Mouse (Mus musculus) G1E (cell line): ENCODE measurements around the gene Ltbp1. TPM values are rescaled to one million over a fixed set of nuclear protein-coding genes. Genes with fewer than 3 reads are reported as not detected.

Experiments used
- ATAC-seq: 2 replicates; pipeline ENCODE4 v1.8.0; 2016; ENCODE audit warnings: mild to moderate bottlenecking; ENCODE audit not compliant: insufficient number of reproducible peaks, poor library complexity, low FRiP score, severe bottlenecking; ENCODE audit errors: extremely low read depth
- DNase-seq: peaks from one replicate; pipeline ENCODE4 v3.0.0; 2012; ENCODE audit warnings: low spot score
- H3K27me3 ChIP-seq: 2 replicates; pipeline ENCODE4 v1.6.1; 2012; ENCODE audit warnings: mild to moderate bottlenecking, low read length, inconsistent platforms; ENCODE audit not compliant: insufficient read depth
- H3K36me3 ChIP-seq: replicated peaks from 2 replicates; pipeline ENCODE3; 2012; ENCODE audit warnings: mild to moderate bottlenecking, inconsistent platforms
- H3K4me1 ChIP-seq: 2 replicates; pipeline ENCODE4 v1.6.1; 2012; ENCODE audit warnings: low read depth, low read length, inconsistent platforms, mixed read lengths; ENCODE audit not compliant: insufficient read depth
- H3K4me3 ChIP-seq: 2 replicates; pipeline ENCODE4 v1.5.1; 2012; ENCODE audit warnings: low read depth, mild to moderate bottlenecking, inconsistent platforms, low read length, moderate library complexity, mixed read lengths
- H3K9me3 ChIP-seq: replicated peaks from 2 replicates; pipeline ENCODE4 v1.6.1; 2012; ENCODE audit warnings: inconsistent platforms
- CTCF ChIP-seq: IDR thresholded peaks from 2 replicates; pipeline ENCODE4 v1.5.1; 2012; ENCODE audit warnings: low read depth, low read length, inconsistent platforms, mixed read lengths
- GATA1 ChIP-seq: IDR thresholded peaks from 2 replicates; pipeline ENCODE4 v1.6.1; 2012; ENCODE audit warnings: borderline replicate concordance, low read length, inconsistent platforms, mixed read lengths
- GATA2 ChIP-seq: IDR thresholded peaks from 2 replicates; pipeline ENCODE4 v1.6.1; 2012; ENCODE audit warnings: low read depth, low read length, inconsistent platforms, borderline replicate concordance
- POLR2AphosphoS5 ChIP-seq: IDR thresholded peaks from 2 replicates; pipeline ENCODE4 v1.6.1; 2012; ENCODE audit warnings: low read depth, low read length, inconsistent platforms; ENCODE audit not compliant: insufficient replicate concordance
- TAL1 ChIP-seq: conservative IDR thresholded peaks from 2 replicates; pipeline ENCODE4 v1.6.1; 2012; ENCODE audit warnings: low read depth, low read length, inconsistent platforms, mixed read lengths
- polyA plus RNA-seq: library from polyadenylated mRNA; stranded (reverse); fragments of >175 nt; gene quantifications from 2 replicates; pipeline ENCODE4 v1.2.3, GENCODE M21; 2012
- total RNA-seq, 2 experiments: library from RNA; stranded (forward) in 1 of 2; stranded (reverse) in 1 of 2; fragments of 200-1000 nt in 1 of 2; fragments of >200 nt in 1 of 2; fragmentation: Nextera tagmentation in 1 of 2; gene quantifications; 2 replicates each; pipeline ENCODE4 v1.2.3; 2014 to 2017

The Ltbp1 gene
- total and polyA plus RNA-seq, 3 experiments: 0.05 TPM; not detected in 2

- no peaks in the 10 kb centered on the region for H3K27me3 ChIP-seq
- DNase-seq (no peak), ATAC-seq (no peak)
- no peak overlapping the region for H3K4me3 ChIP-seq
- H3K9me3 ChIP-seq: peaks cover 20% of the 10 kb centered on the region
- no peaks in the 10 kb centered on the region for H3K4me1 ChIP-seq
- no peaks in the 10 kb centered on the region for H3K36me3 ChIP-seq
- TF ChIP-seq CTCF (no peak), GATA2 (no peak), POLR2AphosphoS5 (no peak)
Measured at GRCm38 (mm10) chr17:75307070-75308011, 302.0 kb downstream of the Ltbp1 start.

- TF ChIP-seq TAL1 (no peak), CTCF (no peak), POLR2AphosphoS5 (no peak), GATA2 (no peak), GATA1 (no peak)
- Histone ChIP-seq H3K9me3 (peaks cover 16% of the 10 kb centered on the region), H3K4me3 (no peak overlapping the region), H3K36me3 (no peaks in the 10 kb centered on the region), H3K4me1 (no peaks in the 10 kb centered on the region), H3K27me3 (no peaks in the 10 kb centered on the region)
- DNase-seq: no peak
- no peak for ATAC-seq
Measured at GRCm38 (mm10) chr17:75317106-75317505, 311.7 kb downstream of the Ltbp1 start.

GRCm38 (mm10) chr17:75323229-75323628 is 317.9 kb downstream of the Ltbp1 start:
- DNase-seq: no peak
- no peaks in the 10 kb centered on the region for H3K36me3 ChIP-seq
- peaks cover 20% of the 10 kb centered on the region for H3K9me3 ChIP-seq
- TF ChIP-seq CTCF (no peak), GATA1 (no peak), GATA2 (no peak), TAL1 (no peak), POLR2AphosphoS5 (no peak)
- no peaks in the 10 kb centered on the region for H3K4me1 ChIP-seq
- ATAC-seq: no peak
- no peaks in the 10 kb centered on the region for H3K27me3 ChIP-seq
- H3K4me3 ChIP-seq: no peak overlapping the region

- TF ChIP-seq GATA1: no peak
- TF ChIP-seq GATA2: no peak
- no peak for TF ChIP-seq CTCF
- no peak for TF ChIP-seq TAL1
- TF ChIP-seq POLR2AphosphoS5: no peak
- H3K9me3 ChIP-seq: peaks cover 25% of the 10 kb centered on the region
- H3K27me3 ChIP-seq: no peaks in the 10 kb centered on the region
- ATAC-seq (no peak), DNase-seq (no peak)
- H3K36me3 ChIP-seq: no peaks in the 10 kb centered on the region
- no peak overlapping the region for H3K4me3 ChIP-seq
- H3K4me1 ChIP-seq: no peaks in the 10 kb centered on the region
Measured at GRCm38 (mm10) chr17:75323766-75324165, 318.4 kb downstream of the Ltbp1 start.

- no peak for DNase-seq
- no peaks in the 10 kb centered on the region for H3K36me3 ChIP-seq
- no peak for ATAC-seq
- TF ChIP-seq POLR2AphosphoS5 (no peak), GATA1 (no peak), CTCF (no peak), TAL1 (no peak), GATA2 (no peak)
- H3K9me3 ChIP-seq: peaks cover 30% of the 10 kb centered on the region
- H3K27me3 ChIP-seq: no peaks in the 10 kb centered on the region
- H3K4me3 ChIP-seq: no peak overlapping the region
- H3K4me1 ChIP-seq: no peaks in the 10 kb centered on the region
Measured at GRCm38 (mm10) chr17:75328102-75328639, 322.8 kb downstream of the Ltbp1 start.

GRCm38 (mm10) chr17:75330366-75330765 is 325.0 kb downstream of the Ltbp1 start:
- H3K9me3 ChIP-seq: peaks cover 34% of the 10 kb centered on the region
- no peaks in the 10 kb centered on the region for H3K4me1 ChIP-seq
- DNase-seq (no peak), ATAC-seq (no peak)
- TF ChIP-seq TAL1: no peak
- TF ChIP-seq POLR2AphosphoS5: no peak
- TF ChIP-seq CTCF: no peak
- TF ChIP-seq GATA2: no peak
- no peak for TF ChIP-seq GATA1
- no peak overlapping the region for H3K4me3 ChIP-seq
- no peaks in the 10 kb centered on the region for H3K27me3 ChIP-seq
- H3K36me3 ChIP-seq: no peaks in the 10 kb centered on the region
